Mouse (Mus musculus) cerebellum, adult 2 months (tissue): ENCODE measurements around the gene Gm9817. TPM values are rescaled to one million over a fixed set of nuclear protein-coding genes. Genes with fewer than 3 reads are reported as not detected.
"Not testable (repeated sequence)": the region's sequence is repeated elsewhere in the genome, so short reads cannot be mapped to it uniquely, and the experiment has no call there.

Experiments used
- DNase-seq, 2 experiments: peaks; one replicate each; pipeline ENCODE4 v3.0.0; 2021
- H3K27ac ChIP-seq: fragments of 200-500 bp; 2 replicates; pipeline ENCODE4 v1.5.1; 2012; ENCODE audit warnings: low read length, control low read depth, inconsistent platforms; ENCODE audit not compliant: insufficient read depth
- H3K27me3 ChIP-seq: fragments of 200-500 bp; 2 replicates; pipeline ENCODE4 v1.6.1; 2012; ENCODE audit warnings: inconsistent platforms, mild to moderate bottlenecking, low read length, moderate library complexity; ENCODE audit not compliant: control insufficient read depth, insufficient read depth
- H3K4me1 ChIP-seq: fragments of 200-500 bp; 2 replicates; pipeline ENCODE4 v1.6.1; 2011; ENCODE audit warnings: low read length; ENCODE audit not compliant: control insufficient read depth, insufficient read depth
- H3K4me3 ChIP-seq: fragments of 200-500 bp; replicated peaks from 2 replicates; pipeline ENCODE3; 2011; ENCODE audit warnings: mild to moderate bottlenecking, low read depth, low read length, control low read depth; ENCODE audit not compliant: insufficient read depth
- CTCF ChIP-seq: fragments of 200-500 bp; IDR thresholded peaks from 2 replicates; pipeline ENCODE4 v1.5.1; 2011; ENCODE audit warnings: low read depth, mild to moderate bottlenecking, control low read depth, low read length, moderate library complexity, borderline replicate concordance; ENCODE audit not compliant: insufficient read depth
- POLR2A ChIP-seq: fragments of 200-500 bp; IDR thresholded peaks from 2 replicates; pipeline ENCODE4 v1.6.1; 2011; ENCODE audit warnings: low read length, control low read depth, borderline replicate concordance; ENCODE audit not compliant: insufficient read depth
- WGBS: fragments of 180-500 bp; shearing (Covaris S2); methylation state at CpG from one replicate; pipeline ENCODE4 v1.1.7; 2018; 5-methylcytosine and 5-hydroxymethylcytosine counted together
- polyA plus RNA-seq: library from polyadenylated mRNA; depleted of rRNA; stranded (reverse); fragments of >200 nt; gene quantifications from 2 replicates; pipeline ENCODE4 v1.2.3, GENCODE M21; 2012; rRNA removed

Gm9817 gene
- 0.03 TPM in 1 of 2 replicates, not detected in the other for polyA plus RNA-seq

DNA sequence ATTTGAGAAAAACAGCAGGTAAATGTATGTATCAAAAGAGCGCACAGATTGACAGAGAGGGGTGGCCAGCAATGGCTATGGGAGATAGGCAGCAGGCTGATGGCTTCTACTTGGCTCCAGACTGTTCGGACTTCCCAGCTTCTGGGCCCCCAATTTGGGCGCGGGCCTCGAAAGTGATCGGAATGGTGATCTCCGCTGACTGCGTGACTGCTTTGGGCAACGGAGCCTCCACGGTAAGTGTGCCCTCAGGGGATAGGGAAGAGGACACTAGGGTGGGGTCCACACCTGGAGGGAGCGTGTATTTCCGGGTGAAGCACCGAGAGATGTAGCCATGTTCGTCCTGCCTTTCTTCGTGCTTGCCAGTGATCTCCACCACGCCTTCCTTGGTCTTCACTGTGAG is at the start of gene Gm9817:
Gm9817 (plus strand) TSS at position 301 of the 400 bp plus-strand sequence.
- not testable (repeated sequence) for H3K27me3 ChIP-seq, H3K4me3 ChIP-seq, H3K27ac ChIP-seq, H3K4me1 ChIP-seq, DNase-seq
- 50% methylated on average over 16 of the region's 16 CpGs for WGBS

DNA sequence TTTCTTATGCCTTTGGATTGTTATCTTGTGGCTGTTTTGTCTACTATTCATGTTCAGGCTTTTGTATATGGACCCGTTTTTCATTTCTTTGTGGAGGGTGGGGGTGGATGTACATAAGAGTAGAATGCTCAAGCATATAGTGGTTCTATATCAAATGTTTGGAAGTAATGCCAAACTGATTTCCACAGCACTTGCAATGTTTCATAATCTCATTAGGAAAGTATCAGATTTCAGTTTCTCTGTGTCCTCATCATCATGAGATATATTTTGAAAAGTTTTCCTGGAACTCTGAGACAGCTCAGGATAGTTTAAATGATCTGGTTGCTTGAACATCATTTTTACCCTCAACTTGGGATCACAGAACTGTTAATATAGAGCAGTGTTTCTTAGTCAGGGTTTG is 48.7 kb upstream of the Gm9817 start:
- DNase-seq, result no peak
- Histone ChIP-seq H3K27me3 (no peaks in the 10 kb centered on the region), H3K27ac (no peak overlapping the region), H3K4me1 (no peaks in the 10 kb centered on the region), H3K4me3 (no peak overlapping the region)
- TF ChIP-seq CTCF, result no peak
- TF ChIP-seq POLR2A, result no peak
- 88% methylated on average over 1 of the region's 1 CpGs for WGBS

DNA sequence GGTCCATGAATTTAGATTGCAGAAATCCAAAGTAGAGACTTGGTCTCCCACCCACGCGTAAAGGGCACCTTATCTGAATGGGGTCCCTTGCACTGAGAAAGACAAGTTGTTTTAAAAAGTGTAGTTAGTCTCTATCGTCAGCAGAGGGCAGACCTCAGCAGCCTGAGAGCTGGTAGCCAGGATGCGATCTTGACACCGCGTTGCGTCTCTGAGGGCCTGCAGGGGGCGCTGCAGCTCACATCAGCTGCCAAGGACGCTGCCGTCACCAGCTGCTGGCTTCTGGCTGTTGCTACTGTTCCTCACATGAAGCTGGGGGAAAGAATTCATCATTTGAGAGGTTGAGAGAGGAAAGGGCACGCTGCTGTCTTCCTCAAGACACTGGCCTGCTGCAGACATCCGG is 47.7 kb upstream of the Gm9817 start:
- TF ChIP-seq CTCF, result peak; percentile 100
- no peak for TF ChIP-seq POLR2A
- Histone ChIP-seq H3K27me3 (no peaks in the 10 kb centered on the region), H3K4me3 (no peak overlapping the region), H3K27ac (no peak overlapping the region), H3K4me1 (no peaks in the 10 kb centered on the region)
- 6% methylated on average over 12 of the region's 12 CpGs for WGBS
- peak; percentile 82 to 85 for DNase-seq

DNA sequence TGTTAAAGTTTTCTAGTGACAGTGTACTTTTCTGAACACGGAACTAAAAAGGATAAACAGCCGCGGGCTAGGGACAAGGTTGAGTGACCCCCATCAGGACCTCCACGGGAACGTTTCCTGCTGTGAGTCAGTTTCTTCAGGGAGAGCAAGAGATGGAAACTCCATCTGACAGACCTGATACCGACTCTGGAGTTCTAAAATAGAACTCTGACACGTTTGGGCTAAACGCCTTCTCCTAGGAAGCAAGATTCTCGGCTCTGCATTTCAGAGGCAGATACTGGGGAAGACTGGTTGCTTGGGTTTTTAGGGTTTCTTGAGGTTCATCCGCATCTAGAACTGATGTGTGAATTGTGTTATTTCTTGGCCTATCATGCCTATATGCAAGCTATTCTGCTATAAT is 47.2 kb upstream of the Gm9817 start:
- TF ChIP-seq CTCF (no peak), POLR2A (no peak)
- 43% methylated on average over 10 of the region's 10 CpGs for WGBS
- H3K4me3 ChIP-seq, result no peak overlapping the region
- no peaks in the 10 kb centered on the region for H3K4me1 ChIP-seq
- no peaks in the 10 kb centered on the region for H3K27me3 ChIP-seq
- H3K27ac ChIP-seq, result no peak overlapping the region
- DNase-seq, result no peak

DNA sequence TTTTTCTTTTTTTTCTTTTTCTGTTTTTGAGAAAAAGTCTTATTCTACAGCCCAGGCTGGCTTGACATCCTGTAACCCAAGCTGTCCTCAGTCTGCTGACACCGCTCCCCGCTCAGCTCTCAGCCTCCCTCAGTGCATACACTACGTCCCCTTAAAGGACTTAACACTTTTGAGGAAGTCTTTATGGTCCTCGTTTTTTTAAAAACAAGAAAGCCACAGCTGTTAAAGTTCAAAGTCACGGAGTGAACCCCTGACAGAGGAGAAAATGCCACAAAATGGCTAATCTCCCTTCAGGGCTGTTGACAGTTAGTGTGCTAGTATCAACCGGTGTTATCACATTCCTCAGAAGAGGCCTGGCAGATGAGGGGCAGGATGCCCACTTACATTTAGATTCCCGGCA is 46.7 kb upstream of the Gm9817 start:
- no peak overlapping the region for H3K27ac ChIP-seq
- WGBS, result 92% methylated on average over 7 of the region's 7 CpGs
- H3K4me3 ChIP-seq, result no peak overlapping the region
- no peak for TF ChIP-seq CTCF
- TF ChIP-seq POLR2A, result no peak
- H3K27me3 ChIP-seq, result no peaks in the 10 kb centered on the region
- no peaks in the 10 kb centered on the region for H3K4me1 ChIP-seq
- DNase-seq, result no peak

DNA sequence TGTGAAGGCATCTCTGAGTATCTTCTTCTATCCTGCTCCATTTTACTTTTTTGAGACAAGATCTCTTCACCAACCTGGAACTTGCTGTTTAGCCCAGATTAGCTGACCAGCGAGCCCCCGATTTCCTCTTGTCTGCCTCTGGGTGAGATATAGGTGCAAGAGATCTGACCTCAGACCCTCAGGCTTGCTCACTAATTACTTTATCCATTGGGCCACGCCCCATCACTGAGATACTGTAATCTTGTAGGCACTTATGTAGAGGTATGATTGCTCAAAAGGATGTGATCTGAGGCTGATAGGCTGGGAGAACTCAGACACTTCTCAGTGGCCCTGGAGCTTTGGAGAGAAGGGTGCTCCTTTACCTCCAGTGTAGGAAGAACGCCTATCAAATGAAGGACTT is 46.0 kb upstream of the Gm9817 start:
- Histone ChIP-seq H3K4me3 (no peak overlapping the region), H3K27me3 (no peaks in the 10 kb centered on the region), H3K4me1 (no peaks in the 10 kb centered on the region), H3K27ac (no peak overlapping the region)
- DNase-seq, result no peak
- TF ChIP-seq CTCF (no peak), POLR2A (no peak)
- WGBS, result 92% methylated on average over 4 of the region's 4 CpGs

DNA sequence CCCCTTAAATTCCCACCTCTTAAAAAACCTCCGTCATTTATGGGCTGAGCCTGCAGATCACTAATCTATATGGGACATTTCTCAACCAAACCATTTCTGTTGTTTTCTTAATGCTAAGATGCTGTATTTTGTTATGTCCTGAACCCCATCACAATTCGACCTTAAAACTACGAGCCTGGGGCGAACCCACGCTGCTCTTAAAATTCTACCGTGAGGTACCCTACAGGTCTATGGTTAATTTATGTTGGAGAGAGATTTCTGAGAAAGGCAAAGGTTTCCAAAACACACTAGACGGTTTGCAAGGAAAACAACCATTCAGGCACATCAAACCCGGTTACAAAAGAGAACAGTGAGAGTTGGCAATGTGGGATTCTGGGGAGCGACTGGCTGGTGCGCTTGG is 45.1 kb upstream of the Gm9817 start:
- 95% methylated on average over 10 of the region's 10 CpGs for WGBS
- H3K27ac ChIP-seq, result no peak overlapping the region
- H3K27me3 ChIP-seq, result no peaks in the 10 kb centered on the region
- no peak overlapping the region for H3K4me3 ChIP-seq
- DNase-seq, result no peak
- no peak for TF ChIP-seq CTCF
- TF ChIP-seq POLR2A, result no peak
- no peaks in the 10 kb centered on the region for H3K4me1 ChIP-seq

DNA sequence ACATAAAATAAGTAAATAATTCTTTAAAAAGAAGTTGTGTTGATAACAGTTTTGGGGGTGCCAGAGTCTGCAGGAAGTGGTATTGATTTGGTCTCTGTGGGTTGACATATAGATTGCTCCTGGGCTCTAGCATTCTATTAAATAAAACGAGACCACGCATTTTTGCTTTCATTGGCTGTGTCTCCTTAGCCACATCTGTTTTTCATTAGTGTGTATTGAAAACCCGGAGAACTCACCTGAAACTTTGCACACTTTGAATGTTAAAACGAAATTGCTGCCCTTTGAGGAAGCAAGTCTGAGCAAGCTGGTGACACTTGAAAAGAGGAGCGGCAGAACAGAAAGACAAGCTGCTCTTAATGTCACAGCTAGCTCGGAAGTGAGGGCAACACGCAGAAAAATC is 43.7 kb upstream of the Gm9817 start:
- TF ChIP-seq POLR2A, result no peak
- TF ChIP-seq CTCF, result no peak
- Histone ChIP-seq H3K4me1 (no peaks in the 10 kb centered on the region), H3K27ac (no peak overlapping the region), H3K27me3 (no peaks in the 10 kb centered on the region), H3K4me3 (no peak overlapping the region)
- 91% methylated on average over 7 of the region's 7 CpGs for WGBS
- no peak for DNase-seq
